Mouse (Mus musculus) E14TG2a.4 (cell line): ENCODE measurements around the gene Trim24.
"Not testable (repeated sequence)": the region's sequence is repeated elsewhere in the genome, so short reads cannot be mapped to it uniquely, and the experiment has no call there.

Experiments used
- H3K27me3 ChIP-seq: 2 replicates; pipeline ENCODE4 v1.6.1; 2014; ENCODE audit warnings: low read length, control low read depth; ENCODE audit not compliant: insufficient read depth
- H3K36me3 ChIP-seq: 2 replicates; pipeline ENCODE4 v1.6.1; 2014; ENCODE audit warnings: low read length, control low read depth; ENCODE audit not compliant: insufficient read depth
- H3K4me1 ChIP-seq: replicated peaks from 2 replicates; pipeline ENCODE4 v1.6.1; 2014; ENCODE audit warnings: low read depth, low read length, control low read depth
- H3K4me3 ChIP-seq: replicated peaks from 2 replicates; pipeline ENCODE4 v1.5.1; 2014; ENCODE audit warnings: mild to moderate bottlenecking, low read length
- H3K9me3 ChIP-seq: 2 replicates; pipeline ENCODE4 v1.6.1; 2014; ENCODE audit warnings: low read length, control low read depth
- CTCF ChIP-seq: conservative IDR thresholded peaks from 2 replicates; pipeline ENCODE4 v1.5.1; 2014; ENCODE audit warnings: low read length
- NANOG ChIP-seq: IDR thresholded peaks from 2 replicates; pipeline ENCODE4 v1.6.1; 2014; ENCODE audit warnings: borderline replicate concordance, low read length, mixed read lengths
- POU5F1 ChIP-seq: IDR thresholded peaks from 2 replicates; pipeline ENCODE4 v1.6.1; 2014; ENCODE audit warnings: low read length, borderline replicate concordance

The Trim24 gene

GRCm38 (mm10) chr6:37870245-37871136, at the start of gene Trim24:
Gene Trim24, plus strand, starts transcription at chr6:37870811.
- TF ChIP-seq NANOG = no peak
- no peak for TF ChIP-seq CTCF
- TF ChIP-seq POU5F1 = no peak
- peak within 1 kb of the TSS; percentile 90 for H3K4me3 ChIP-seq
- no peaks in the 10 kb centered on the region for H3K27me3 ChIP-seq
- peaks cover 39% of the 10 kb centered on the region for H3K9me3 ChIP-seq
- H3K4me1 ChIP-seq = peaks cover 19% of the 10 kb centered on the region
- H3K36me3 ChIP-seq = peaks cover 22% of the 10 kb centered on the region

- Histone ChIP-seq H3K36me3 (0 out of 2 replicates have a peak, but pooled peaks cover 4% of the 10 kb centered on the region), H3K27me3 (no peaks in the 10 kb centered on the region), H3K9me3 (peaks cover 49% of the 10 kb centered on the region), H3K4me3 (no peak overlapping the region), H3K4me1 (peaks cover 20% of the 10 kb centered on the region)
- TF ChIP-seq NANOG = no peak
- no peak for TF ChIP-seq CTCF
These were observed 49.0 kb upstream of the Trim24 start for GRCm38 (mm10) chr6:37821531-37822051.

- Histone ChIP-seq H3K4me3 (no peak overlapping the region), H3K27me3 (no peaks in the 10 kb centered on the region), H3K4me1 (peaks cover 22% of the 10 kb centered on the region), H3K9me3 (peaks cover 42% of the 10 kb centered on the region), H3K36me3 (0 out of 2 replicates have a peak, but pooled peaks cover 4% of the 10 kb centered on the region)
- TF ChIP-seq NANOG = no peak
- no peak for TF ChIP-seq POU5F1
- TF ChIP-seq CTCF = no peak
These were observed 48.2 kb upstream of the Trim24 start for GRCm38 (mm10) chr6:37822390-37822789.

GRCm38 (mm10) chr6:37823731-37824130, 46.9 kb upstream of the Trim24 start:
- peaks cover 37% of the 10 kb centered on the region for H3K9me3 ChIP-seq
- TF ChIP-seq POU5F1 (no peak), NANOG (no peak), CTCF (no peak)
- H3K4me3 ChIP-seq = no peak overlapping the region
- H3K27me3 ChIP-seq = no peaks in the 10 kb centered on the region
- H3K4me1 ChIP-seq = peaks cover 22% of the 10 kb centered on the region
- H3K36me3 ChIP-seq = 0 out of 2 replicates have a peak, but pooled peaks cover 4% of the 10 kb centered on the region

- H3K27me3 ChIP-seq = not testable (repeated sequence)
These were observed 45.1 kb upstream of the Trim24 start for GRCm38 (mm10) chr6:37825331-37826115.

GRCm38 (mm10) chr6:37828955-37829354, 41.7 kb upstream of the Trim24 start:
- no peak overlapping the region for H3K4me3 ChIP-seq
- H3K4me1 ChIP-seq = peaks cover 22% of the 10 kb centered on the region
- H3K9me3 ChIP-seq = peaks cover 43% of the 10 kb centered on the region
- H3K36me3 ChIP-seq = peaks cover 29% of the 10 kb centered on the region
- TF ChIP-seq POU5F1 (no peak), NANOG (no peak), CTCF (no peak)
- H3K27me3 ChIP-seq = no peaks in the 10 kb centered on the region

More at GRCm38 (mm10) chr6:37825331-37826115, 45.1 kb upstream of the Trim24 start:
- not testable (repeated sequence) for H3K36me3 ChIP-seq
- TF ChIP-seq NANOG = peak; percentile 78
- Histone ChIP-seq H3K4me3 (0 out of 2 replicates have a peak overlapping the region, but pooled peaks have one; percentile 17), H3K9me3 (peaks cover 36% of the 10 kb centered on the region), H3K4me1 (peaks cover 22% of the 10 kb centered on the region)

- Histone ChIP-seq H3K4me1 (peaks cover 20% of the 10 kb centered on the region), H3K4me3 (no peak overlapping the region), H3K9me3 (peaks cover 46% of the 10 kb centered on the region), H3K36me3 (peaks cover 29% of the 10 kb centered on the region), H3K27me3 (no peaks in the 10 kb centered on the region)
- TF ChIP-seq NANOG (no peak), POU5F1 (no peak), CTCF (no peak)
These were observed 41.0 kb upstream of the Trim24 start for GRCm38 (mm10) chr6:37829631-37830030.

GRCm38 (mm10) chr6:37833691-37834090, 36.9 kb upstream of the Trim24 start:
- no peaks in the 10 kb centered on the region for H3K27me3 ChIP-seq
- TF ChIP-seq POU5F1 (no peak), CTCF (no peak), NANOG (no peak)
- H3K9me3 ChIP-seq = peaks cover 81% of the 10 kb centered on the region
- H3K36me3 ChIP-seq = peaks cover 53% of the 10 kb centered on the region
- 0 out of 2 replicates have a peak, but pooled peaks cover 3% of the 10 kb centered on the region for H3K4me1 ChIP-seq
- no peak overlapping the region for H3K4me3 ChIP-seq

GRCm38 (mm10) chr6:37836951-37837565, 33.6 kb upstream of the Trim24 start:
- not testable (repeated sequence) for H3K27me3 ChIP-seq, H3K4me3 ChIP-seq, H3K4me1 ChIP-seq
- Histone ChIP-seq H3K9me3 (peaks cover 55% of the 10 kb centered on the region), H3K36me3 (peaks cover 34% of the 10 kb centered on the region)
